Mouse (Mus musculus) hindbrain, embryonic 11.5 days (tissue): ENCODE results near the gene Mybpc2. TPM values are rescaled to one million over a fixed set of nuclear protein-coding genes. Genes with fewer than 3 reads are reported as not detected.
A peak's percentile ranks its signal among the peaks of the same experiment; 100 is the strongest.

Source experiments
- ATAC-seq: fragments of 200-750 bp; cut with Nextera tagmentation; 2 replicates; pipeline ENCODE4 v1.8.0; 2017; ENCODE audit warnings: mild to moderate bottlenecking, moderate TSS enrichment, moderate library complexity; ENCODE audit not compliant: low FRiP score
- DNase-seq: peaks from one replicate; pipeline ENCODE4 v3.0.0-alpha.2; 2015; ENCODE audit warnings: low spot score
- H3K27ac ChIP-seq: fragments of 300-500 bp; sonication (generic); 2 replicates; pipeline ENCODE4 v1.5.1; 2014; ENCODE audit warnings: mild to moderate bottlenecking, low read depth, low read length
- H3K27me3 ChIP-seq: fragments of 300-500 bp; sonication (generic); 2 replicates; pipeline ENCODE4 v1.6.1; 2014; ENCODE audit warnings: mild to moderate bottlenecking, low read length, moderate library complexity, mixed read lengths; ENCODE audit not compliant: control insufficient read depth, insufficient read depth
- H3K36me3 ChIP-seq: fragments of 300-500 bp; sonication (generic); 2 replicates; pipeline ENCODE4 v1.6.1; 2014; ENCODE audit warnings: mild to moderate bottlenecking, low read length, moderate library complexity, mixed read lengths; ENCODE audit not compliant: control insufficient read depth, insufficient read depth
- H3K4me1 ChIP-seq: fragments of 300-500 bp; sonication (generic); replicated peaks from 2 replicates; pipeline ENCODE4 v1.6.1; 2014; ENCODE audit warnings: low read length, mixed read lengths; ENCODE audit not compliant: control insufficient read depth, insufficient read depth
- H3K4me2 ChIP-seq: fragments of 300-500 bp; sonication (generic); replicated peaks from 2 replicates; pipeline ENCODE4 v1.6.1; 2014; ENCODE audit warnings: mild to moderate bottlenecking, low read depth, low read length
- H3K4me3 ChIP-seq: fragments of 300-500 bp; sonication (generic); 2 replicates; pipeline ENCODE4 v1.5.1; 2014; ENCODE audit warnings: low read depth, low read length
- H3K9ac ChIP-seq: fragments of 300-500 bp; sonication (generic); 2 replicates; pipeline ENCODE4 v1.6.1; 2014; ENCODE audit warnings: low read depth, low read length
- H3K9me3 ChIP-seq: fragments of 300-500 bp; sonication (generic); 2 replicates; pipeline ENCODE4 v1.6.1; 2016; ENCODE audit warnings: low read length; ENCODE audit not compliant: control insufficient read depth
- WGBS: fragments of 180-500 bp; shearing (Covaris S2); extraction: QIAGEN DNeasy Blood & Tissue Kit; methylation state at CpG from one replicate; pipeline ENCODE4 v1.1.7; 2014; 5-methylcytosine and 5-hydroxymethylcytosine counted together
- polyA plus RNA-seq: library from polyadenylated mRNA; unstranded; fragments of >200 nt; fragmentation: Nextera tagmentation; extraction: Ambion mirVana; gene quantifications from 2 replicates; pipeline ENCODE4 v1.2.1, GENCODE M21; 2014

The Mybpc2 gene
- polyA plus RNA-seq, 1 experiment from 2014 or later, result 0.19 TPM

GRCm38 (mm10) chr7:44560435-44561400, 36.3 kb upstream of the Mybpc2 start:
- 58% methylated on average over 18 of the region's 18 CpGs for WGBS
- no peak overlapping the region for H3K4me2 ChIP-seq
- H3K4me3 ChIP-seq, result no peak overlapping the region
- H3K36me3 ChIP-seq, result no peaks in the 10 kb centered on the region
- H3K27ac ChIP-seq, result no peak overlapping the region
- ATAC-seq (no peak), DNase-seq (peak; percentile 87)
- H3K9me3 ChIP-seq, result no peaks in the 10 kb centered on the region
- H3K27me3 ChIP-seq, result no peaks in the 10 kb centered on the region
- H3K4me1 ChIP-seq, result no peaks in the 10 kb centered on the region
- no peak overlapping the region for H3K9ac ChIP-seq

GRCm38 (mm10) chr7:44557629-44558028, 33.2 kb upstream of the Mybpc2 start:
- WGBS, result 72% methylated on average over 2 of the region's 2 CpGs
- H3K4me1 ChIP-seq, result peaks cover 2% of the 10 kb centered on the region; the same call in 1 of the 2 replicates
- no peak overlapping the region for H3K27ac ChIP-seq
- no peak overlapping the region for H3K4me2 ChIP-seq
- H3K4me3 ChIP-seq, result no peak overlapping the region
- no peak for ATAC-seq
- no peaks in the 10 kb centered on the region for H3K9me3 ChIP-seq
- H3K27me3 ChIP-seq, result no peaks in the 10 kb centered on the region
- no peak overlapping the region for H3K9ac ChIP-seq
- DNase-seq, result no peak
- H3K36me3 ChIP-seq, result no peaks in the 10 kb centered on the region

- H3K9ac ChIP-seq, result 0 out of 2 replicates have a peak within 1 kb of the TSS, but pooled peaks have one; percentile 11
- H3K4me1 ChIP-seq, result peaks cover 4% of the 10 kb centered on the region; the same call in 1 of the 2 replicates
- peak within 1 kb of the TSS; percentile 84 for H3K27ac ChIP-seq
- no peaks in the 10 kb centered on the region for H3K27me3 ChIP-seq
- H3K4me3 ChIP-seq, result peak within 1 kb of the TSS; percentile 78
- H3K9me3 ChIP-seq, result no peaks in the 10 kb centered on the region
- WGBS, result under 1% methylated on average over 22 of the region's 22 CpGs
- ATAC-seq, result peak; percentile 88
- peak; percentile 97 for DNase-seq
- peaks cover 6% of the 10 kb centered on the region; the same call in 1 of the 2 replicates for H3K36me3 ChIP-seq
- peak within 1 kb of the TSS; percentile 59 for H3K4me2 ChIP-seq
Observed at GRCm38 (mm10) chr7:44553826-44554225, 29.4 kb upstream of the Mybpc2 start, which contains the start of gene Nr1h2. Nr1h2 (minus strand) TSS chr7:44553951.

- H3K4me3 ChIP-seq, result peak overlapping the region; percentile 78
- ATAC-seq, result peak; percentile 84
- under 1% methylated on average over 32 of the region's 32 CpGs for WGBS
Observed at GRCm38 (mm10) chr7:44553196-44553764, 28.8 kb upstream of the Mybpc2 start.

GRCm38 (mm10) chr7:44552141-44552908, 27.9 kb upstream of the Mybpc2 start:
- no peaks in the 10 kb centered on the region for H3K9me3 ChIP-seq
- H3K27ac ChIP-seq, result no peak overlapping the region
- DNase-seq (no peak), ATAC-seq (no peak; the same call in 1 of the 2 replicates)
- peak overlapping the region; percentile 78 for H3K4me3 ChIP-seq
- H3K9ac ChIP-seq, result no peak overlapping the region
- 86% methylated on average over 31 of the region's 31 CpGs for WGBS
- peak overlapping the region; percentile 59; the same call in 1 of the 2 replicates for H3K4me2 ChIP-seq
- H3K27me3 ChIP-seq, result no peaks in the 10 kb centered on the region
- peaks cover 6% of the 10 kb centered on the region; the same call in 1 of the 2 replicates for H3K36me3 ChIP-seq
- H3K4me1 ChIP-seq, result peaks cover 7% of the 10 kb centered on the region; the same call in 1 of the 2 replicates

More at GRCm38 (mm10) chr7:44553196-44553764, 28.8 kb upstream of the Mybpc2 start:
- H3K9me3 ChIP-seq, result no peaks in the 10 kb centered on the region
- H3K4me1 ChIP-seq, result peaks cover 4% of the 10 kb centered on the region; the same call in 1 of the 2 replicates
- no peaks in the 10 kb centered on the region for H3K27me3 ChIP-seq
- H3K27ac ChIP-seq, result peak overlapping the region; percentile 84
- H3K9ac ChIP-seq, result no peak overlapping the region
- H3K36me3 ChIP-seq, result peaks cover 6% of the 10 kb centered on the region; the same call in 1 of the 2 replicates
- peak overlapping the region; percentile 59 for H3K4me2 ChIP-seq
- peak; percentile 92 for DNase-seq

GRCm38 (mm10) chr7:44551731-44552130, 27.3 kb upstream of the Mybpc2 start:
- H3K9ac ChIP-seq, result no peak overlapping the region

GRCm38 (mm10) chr7:44551301-44551700, 26.8 kb upstream of the Mybpc2 start:
- H3K27ac ChIP-seq, result no peak overlapping the region
- ATAC-seq (no peak), DNase-seq (no peak)
- no peak overlapping the region for H3K4me2 ChIP-seq
- H3K4me3 ChIP-seq, result no peak overlapping the region
- WGBS, result 95% methylated on average over 21 of the region's 21 CpGs
- no peaks in the 10 kb centered on the region for H3K27me3 ChIP-seq
- H3K36me3 ChIP-seq, result peaks cover 6% of the 10 kb centered on the region; the same call in 1 of the 2 replicates
- no peak overlapping the region for H3K9ac ChIP-seq
- no peaks in the 10 kb centered on the region for H3K9me3 ChIP-seq
- H3K4me1 ChIP-seq, result peaks cover 7% of the 10 kb centered on the region; the same call in 1 of the 2 replicates

More at GRCm38 (mm10) chr7:44551731-44552130, 27.3 kb upstream of the Mybpc2 start:
- H3K27me3 ChIP-seq, result no peaks in the 10 kb centered on the region
- ATAC-seq (no peak), DNase-seq (no peak)
- no peak overlapping the region for H3K4me2 ChIP-seq
- peaks cover 6% of the 10 kb centered on the region; the same call in 1 of the 2 replicates for H3K36me3 ChIP-seq
- H3K27ac ChIP-seq, result no peak overlapping the region
- no peaks in the 10 kb centered on the region for H3K9me3 ChIP-seq
- H3K4me1 ChIP-seq, result peaks cover 7% of the 10 kb centered on the region; the same call in 1 of the 2 replicates
- 73% methylated on average over 22 of the region's 22 CpGs for WGBS
- H3K4me3 ChIP-seq, result no peak overlapping the region

- H3K9ac ChIP-seq, result no peak overlapping the region
- H3K4me2 ChIP-seq, result no peak overlapping the region
- DNase-seq (no peak), ATAC-seq (no peak)
- H3K4me3 ChIP-seq, result no peak overlapping the region
- peaks cover 7% of the 10 kb centered on the region; the same call in 1 of the 2 replicates for H3K4me1 ChIP-seq
- peaks cover 6% of the 10 kb centered on the region; the same call in 1 of the 2 replicates for H3K36me3 ChIP-seq
- no peak overlapping the region for H3K27ac ChIP-seq
- 96% methylated on average over 12 of the region's 12 CpGs for WGBS
- H3K9me3 ChIP-seq, result no peaks in the 10 kb centered on the region
- no peaks in the 10 kb centered on the region for H3K27me3 ChIP-seq
Observed at GRCm38 (mm10) chr7:44550409-44550678, 25.9 kb upstream of the Mybpc2 start.
